Mouse (Mus musculus) left cerebral cortex, adult 11 months (tissue): ENCODE measurements at regions not wholly inside any gene's neighbourhood (a gene's known extent, or its start where the extent isn't known, plus 50 kb on each side); places are given as distances from the start of the nearest gene placed in this dataset.
"Not testable (repeated sequence)": the region's sequence is repeated elsewhere in the genome, so short reads cannot be mapped to it uniquely, and the experiment has no call there.

ENCODE experiments used
- DNase-seq: peaks from one replicate; pipeline ENCODE4 v3.0.0; 2022; ENCODE audit warnings: low spot score

- not testable (repeated sequence) for DNase-seq
Observed at GRCm38 (mm10) chr15:8766208-8766607, 55.6 kb upstream of the Slc1a3 start.

- DNase-seq: no peak
Observed at GRCm38 (mm10) chr15:8761741-8762271, 51.2 kb upstream of the Slc1a3 start.

- no peak for DNase-seq
Observed at GRCm38 (mm10) chr15:8761132-8761531, 50.6 kb upstream of the Slc1a3 start.
